Mouse (Mus musculus) testis, postnatal 10 days (tissue): ENCODE data around the gene Dpf3.

Experiments
- DNase-seq: peaks from one replicate; pipeline ENCODE4 v3.0.0; 2021; ENCODE audit warnings: low spot score

Dpf3 gene

DNA sequence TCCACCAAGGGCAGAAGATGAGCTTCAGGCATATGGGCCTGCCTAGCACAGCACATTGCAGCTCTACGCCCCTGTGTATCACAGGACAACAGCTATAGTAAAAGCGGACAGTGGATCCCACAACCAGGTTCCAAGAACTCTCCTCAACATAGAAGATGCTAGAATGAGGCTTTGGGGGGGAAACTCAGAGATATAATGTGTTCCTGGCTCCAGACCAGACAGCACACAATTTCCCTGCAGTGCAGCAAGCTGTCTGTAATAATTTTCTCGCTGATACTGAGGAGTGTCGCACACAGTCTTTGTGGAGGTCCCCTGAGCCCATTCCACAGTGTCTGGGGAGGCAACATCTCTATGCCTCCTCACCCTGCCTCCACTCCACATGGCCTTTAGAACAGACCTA, 146.6 kb downstream of the Dpf3 start:
- DNase-seq, result no peak

DNA sequence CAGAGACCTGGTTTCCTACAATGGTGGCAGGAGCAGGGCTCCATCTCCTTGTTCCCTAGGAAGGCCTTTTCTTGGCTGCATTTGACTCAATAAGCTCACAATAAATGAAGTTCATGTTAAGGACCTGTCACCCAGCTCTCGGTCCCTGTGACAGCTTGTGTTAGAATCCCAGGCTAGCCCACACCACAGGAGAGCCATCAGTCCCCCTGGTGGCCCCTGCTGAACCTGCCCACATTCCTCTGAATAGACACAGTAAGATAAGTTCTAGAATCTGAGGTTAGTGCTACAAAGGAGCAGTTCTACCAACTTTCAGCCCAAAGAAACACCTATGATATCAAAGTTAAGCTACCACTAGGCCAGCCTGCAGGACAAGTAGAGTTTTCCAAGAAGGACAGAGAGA, 149.2 kb downstream of the Dpf3 start:
- no peak for DNase-seq

DNA sequence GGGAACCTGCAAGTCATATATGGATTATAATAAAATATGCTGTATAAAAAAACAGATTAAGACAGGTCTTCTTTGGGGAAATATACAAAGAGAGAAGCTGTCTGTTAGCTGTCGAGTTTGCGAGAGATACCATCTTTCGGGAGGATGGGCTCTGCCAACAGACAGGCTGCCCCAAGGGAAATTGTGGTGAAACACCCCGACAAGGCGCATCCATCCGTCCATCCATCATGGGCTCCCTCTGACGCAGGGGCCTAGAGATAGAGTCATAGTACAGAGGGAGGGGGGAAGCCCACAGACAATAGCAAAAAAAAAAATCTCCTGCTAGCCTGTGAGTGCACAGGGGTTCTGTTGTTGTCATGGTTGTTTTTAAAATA, 149.8 kb downstream of the Dpf3 start:
- DNase-seq, result no peak

DNA sequence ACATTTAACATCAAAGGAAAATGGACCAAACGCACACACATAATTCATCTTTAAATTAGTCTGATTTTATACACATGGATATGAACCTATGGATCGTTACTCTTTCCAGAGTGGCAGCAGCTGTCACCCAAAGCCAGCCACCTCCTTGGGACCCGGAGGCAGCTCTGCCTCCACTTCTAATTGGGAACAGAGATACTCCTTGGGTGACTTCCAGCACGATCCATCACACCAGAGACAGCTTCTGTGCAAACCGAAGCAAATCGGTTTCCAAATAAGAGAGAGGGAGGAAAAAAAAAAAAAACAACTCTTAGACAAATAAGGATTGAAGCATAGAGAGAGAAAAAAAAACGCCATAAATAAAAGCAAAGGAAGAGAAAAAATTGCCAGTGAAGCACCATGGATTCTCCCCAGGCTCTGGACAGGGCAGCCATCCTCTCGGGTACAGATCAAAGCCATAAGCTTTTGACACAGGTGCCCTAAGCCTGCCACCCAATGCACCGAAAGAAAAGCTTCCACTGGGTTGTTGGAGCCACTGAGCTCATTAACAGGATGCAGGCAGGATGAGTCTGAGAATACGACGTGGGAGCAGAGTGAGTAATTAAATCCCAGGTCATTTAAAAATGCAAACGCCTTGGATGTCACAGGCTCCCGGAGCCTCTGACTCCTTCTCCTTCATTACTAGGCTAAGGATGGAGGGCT, 150.3 kb downstream of the Dpf3 start:
- DNase-seq, result no peak

DNA sequence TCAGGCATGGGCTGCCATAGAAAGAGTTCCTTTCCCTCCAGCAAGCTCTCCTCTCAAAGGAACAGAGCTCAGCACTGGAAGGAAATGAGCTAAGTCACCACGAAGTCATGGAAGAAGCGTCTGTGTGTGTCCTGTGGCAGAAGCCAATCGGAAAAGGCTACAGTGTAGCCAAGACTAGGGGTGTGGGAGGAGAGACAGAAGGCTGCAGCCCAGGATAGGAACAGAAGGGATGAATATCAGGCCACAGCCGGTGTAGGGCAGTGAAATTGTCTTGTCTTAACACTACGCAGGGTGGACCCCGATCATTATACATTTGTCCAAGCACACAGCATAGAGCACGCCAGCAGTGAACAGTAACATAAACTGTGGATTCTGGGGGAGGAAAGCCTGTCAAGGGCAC, 157.5 kb downstream of the Dpf3 start:
- peak; percentile 59 for DNase-seq

DNA sequence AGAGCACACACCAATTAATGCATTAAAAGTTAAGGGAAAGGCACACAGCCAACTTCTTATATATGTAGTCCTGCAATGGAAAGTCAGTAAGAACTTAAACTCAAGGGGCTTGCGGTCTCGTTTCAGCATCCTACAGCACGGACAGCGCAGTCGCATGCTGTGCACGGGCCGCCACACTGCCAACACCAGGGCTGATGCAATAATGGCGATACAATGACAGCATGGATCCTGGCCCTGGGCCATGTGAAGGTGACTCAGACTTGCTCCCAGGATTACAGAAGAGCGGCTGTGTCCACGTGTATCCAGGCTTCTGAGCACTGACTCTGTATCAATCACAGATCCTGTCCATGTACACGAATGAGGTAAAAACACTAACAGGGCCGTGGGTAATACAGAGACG, 158.6 kb downstream of the Dpf3 start:
- DNase-seq, result no peak

DNA sequence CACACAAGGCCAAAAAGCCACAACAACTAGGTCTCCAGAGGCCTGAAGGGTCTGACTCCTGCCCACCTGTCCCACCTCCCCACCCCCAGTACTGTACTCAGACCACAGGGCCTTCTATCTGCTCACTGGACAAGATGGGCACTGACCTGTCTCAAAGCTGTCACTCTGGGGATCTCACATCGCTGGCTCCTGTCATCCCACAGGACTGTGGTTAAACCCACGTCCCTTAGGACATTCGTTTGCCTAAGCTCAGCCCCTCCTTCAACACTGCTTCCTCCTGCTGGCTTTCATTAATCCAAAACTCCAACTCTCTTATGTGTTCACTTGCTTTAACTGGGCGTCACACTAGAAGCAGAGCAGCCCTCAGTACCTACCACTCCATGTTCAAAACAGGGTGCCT, 159.0 kb downstream of the Dpf3 start:
- DNase-seq, result no peak

DNA sequence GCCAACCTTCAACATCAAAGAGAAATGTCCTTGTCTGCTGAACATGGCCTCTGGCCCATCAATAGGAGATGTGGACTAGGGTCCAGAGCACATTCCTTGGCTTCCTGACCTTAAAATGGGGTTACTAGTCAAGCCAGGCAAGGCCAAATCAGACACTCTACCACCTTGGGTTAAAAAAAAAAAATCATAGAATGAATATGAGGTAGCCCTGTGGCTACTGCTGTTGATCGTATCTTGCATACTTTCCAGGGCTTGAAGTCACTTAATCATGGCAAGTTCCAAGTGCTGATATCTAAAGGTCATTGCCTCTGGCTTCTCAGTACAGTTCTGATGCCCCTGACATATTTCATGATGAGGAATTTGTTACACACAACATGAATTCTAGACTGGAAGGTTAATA, 160.1 kb downstream of the Dpf3 start:
- DNase-seq, result no peak

DNA sequence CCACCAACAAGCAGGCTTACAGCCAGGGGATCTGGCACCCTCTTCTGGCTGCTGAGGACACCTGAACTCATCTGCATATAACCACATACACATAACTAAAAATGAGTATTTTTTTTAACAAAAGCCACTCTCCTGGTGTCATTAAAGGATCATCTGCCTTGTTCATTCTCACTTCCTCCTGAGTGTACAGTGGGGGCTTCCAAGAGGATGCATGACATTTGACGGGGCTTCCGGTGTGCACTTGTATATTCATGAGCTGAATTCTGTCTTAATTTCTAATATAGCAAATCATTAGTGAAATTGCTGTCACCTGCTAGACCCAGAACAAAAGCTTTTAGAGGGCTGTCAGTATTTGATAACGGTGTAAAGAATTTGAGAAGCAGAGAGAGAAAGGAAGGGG, 166.8 kb downstream of the Dpf3 start:
- no peak for DNase-seq

DNA sequence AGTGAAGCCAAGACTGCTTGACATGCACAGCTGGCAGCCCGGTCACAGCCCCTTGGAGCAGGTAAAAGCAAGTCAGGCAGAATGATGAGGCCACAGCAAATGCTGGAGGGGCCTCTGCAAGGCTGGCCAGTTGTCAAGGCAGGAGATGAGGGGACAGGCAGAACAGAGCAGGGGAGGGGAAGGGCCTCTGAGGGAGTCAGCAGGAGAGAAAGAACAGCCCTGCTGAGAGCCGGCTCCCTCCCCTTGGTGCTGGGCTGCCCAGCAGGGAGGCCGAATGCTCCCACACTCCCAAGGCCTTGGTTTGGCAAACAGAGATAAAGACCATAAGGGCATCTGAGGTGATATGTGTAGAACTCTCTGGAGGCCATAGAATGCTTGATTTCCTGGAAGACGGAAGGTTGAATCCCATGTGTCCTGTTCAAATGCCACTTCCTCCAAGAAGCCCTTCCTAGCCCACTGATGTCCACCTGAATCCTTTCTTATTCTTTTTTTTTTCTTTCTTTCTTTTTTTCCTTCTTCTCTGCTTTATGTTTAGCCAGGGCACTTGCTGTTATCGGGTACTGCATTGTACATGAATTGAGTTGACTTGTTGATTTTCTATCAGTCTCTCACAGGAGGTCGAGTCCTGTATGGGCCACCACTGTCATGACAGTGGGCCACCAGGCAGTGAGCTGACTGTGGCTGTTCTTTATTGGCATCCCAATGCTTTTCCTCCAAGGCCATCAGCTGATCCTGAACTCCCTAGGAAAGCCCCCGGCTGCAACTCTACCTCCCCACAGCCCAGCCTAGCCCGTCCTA, 169.7 kb downstream of the Dpf3 start:
- DNase-seq, result peak; percentile 63

DNA sequence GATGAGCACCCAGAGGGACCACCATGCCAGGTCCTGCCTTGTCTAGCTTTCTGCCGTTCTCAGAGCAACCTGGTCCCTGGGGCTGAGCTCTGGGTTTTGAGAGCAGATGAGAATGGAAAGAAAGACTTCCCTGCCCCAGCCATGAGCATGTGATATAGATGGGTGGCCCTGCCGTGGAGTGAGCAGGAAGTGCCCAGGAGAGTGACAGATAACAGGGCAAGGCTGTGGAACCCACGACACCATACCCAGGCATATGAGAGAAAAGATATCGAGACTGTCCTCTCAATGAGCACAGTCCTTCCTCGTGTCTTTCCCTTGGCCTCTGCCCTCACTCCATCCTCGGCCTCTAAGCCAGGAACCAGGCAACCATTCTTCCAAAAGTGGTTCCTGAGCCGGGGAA, 172.8 kb downstream of the Dpf3 start:
- no peak for DNase-seq

DNA sequence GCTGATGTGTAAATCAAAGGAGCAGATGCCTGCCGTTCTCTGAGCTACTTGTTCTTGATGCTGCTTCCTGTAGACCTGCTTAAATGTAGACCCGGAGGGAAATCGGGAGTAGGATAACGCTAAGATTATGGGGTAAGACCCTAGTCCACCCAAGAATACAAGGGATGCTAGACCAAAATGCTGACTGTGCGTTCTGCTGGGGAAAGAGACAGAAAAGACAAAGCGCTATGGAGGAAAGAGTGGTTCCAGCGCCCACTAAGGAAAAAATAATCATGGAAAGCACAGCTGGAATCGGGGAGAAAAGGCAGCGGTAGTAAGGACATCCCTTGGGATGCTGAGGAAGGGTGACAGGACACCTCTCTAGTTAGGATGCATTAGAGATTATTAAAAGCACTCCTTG, 174.7 kb downstream of the Dpf3 start:
- DNase-seq, result no peak

DNA sequence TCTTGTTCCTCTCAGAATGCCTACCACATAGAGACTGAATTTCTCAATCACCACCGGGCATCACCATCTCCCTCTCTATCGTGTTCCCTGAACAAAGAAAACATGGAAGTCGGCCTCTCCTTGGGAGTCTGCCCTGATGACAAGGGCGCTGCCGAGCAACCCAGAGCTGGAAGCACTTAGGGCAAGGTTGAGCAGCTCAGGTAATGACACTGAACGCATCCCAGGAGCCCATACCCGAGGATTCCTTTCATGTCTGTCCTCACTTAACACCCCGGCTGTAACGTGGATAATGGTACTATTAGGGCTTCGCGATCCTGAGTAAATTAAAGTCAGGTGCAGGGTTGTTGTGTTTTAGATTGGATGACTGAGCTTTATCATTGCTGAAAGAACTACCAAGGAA, 176.9 kb downstream of the Dpf3 start:
- no peak for DNase-seq

DNA sequence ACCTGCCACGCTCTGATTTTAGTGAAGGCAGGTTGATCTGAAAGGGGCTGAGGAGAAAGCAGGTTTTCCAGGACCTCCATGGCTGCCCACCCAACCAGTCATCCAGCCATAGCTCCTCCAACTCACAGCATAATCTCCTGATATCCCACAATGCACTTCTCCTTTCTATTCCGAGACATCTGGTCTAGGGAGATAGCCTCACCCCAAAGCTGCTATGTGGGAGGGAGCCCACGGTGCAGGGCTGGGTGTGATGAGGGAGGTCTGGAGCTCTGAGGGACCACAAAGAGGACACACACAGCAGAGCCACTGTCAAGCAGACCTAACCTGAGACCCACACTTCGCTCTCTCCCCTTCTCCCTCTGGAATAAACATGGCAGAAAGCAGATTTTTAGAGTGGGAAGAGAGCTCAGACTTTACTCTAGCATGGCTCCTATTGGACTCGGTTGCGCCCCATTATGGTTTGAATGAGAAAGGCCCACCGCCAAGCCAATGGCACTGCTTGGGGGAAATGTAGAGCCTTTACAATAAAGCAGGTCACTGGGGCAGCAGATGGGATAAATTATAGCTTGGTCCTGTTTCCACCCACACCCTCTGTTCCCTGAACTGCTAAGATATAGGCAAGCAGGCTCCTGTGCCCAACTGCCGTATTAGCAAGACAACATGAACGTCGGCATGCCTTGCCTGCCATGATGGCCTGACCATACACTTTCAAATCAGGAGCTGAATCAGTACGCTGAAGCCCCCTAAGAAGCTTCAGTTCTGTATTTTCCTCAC, 178.3 kb downstream of the Dpf3 start:
- no peak for DNase-seq

DNA sequence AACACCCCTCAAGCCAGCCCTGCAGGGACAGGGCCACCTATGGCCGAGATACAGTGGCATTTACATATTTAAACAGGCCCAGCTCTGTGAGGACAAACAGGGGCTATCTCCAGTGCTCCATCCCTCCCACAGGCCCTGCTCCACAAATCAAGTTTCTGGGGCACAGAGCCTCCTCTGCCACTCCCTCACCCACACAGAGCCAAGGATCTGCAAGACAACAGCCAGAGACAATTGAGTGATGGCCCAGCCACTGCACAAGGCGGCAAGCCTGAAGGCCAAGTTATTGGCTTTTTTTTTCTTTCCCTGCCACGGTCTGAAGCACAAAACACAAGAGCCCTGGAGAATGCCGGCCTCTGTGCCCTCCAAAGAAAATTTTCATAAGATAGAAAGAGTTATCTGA, 178.9 kb downstream of the Dpf3 start:
- DNase-seq, result no peak

DNA sequence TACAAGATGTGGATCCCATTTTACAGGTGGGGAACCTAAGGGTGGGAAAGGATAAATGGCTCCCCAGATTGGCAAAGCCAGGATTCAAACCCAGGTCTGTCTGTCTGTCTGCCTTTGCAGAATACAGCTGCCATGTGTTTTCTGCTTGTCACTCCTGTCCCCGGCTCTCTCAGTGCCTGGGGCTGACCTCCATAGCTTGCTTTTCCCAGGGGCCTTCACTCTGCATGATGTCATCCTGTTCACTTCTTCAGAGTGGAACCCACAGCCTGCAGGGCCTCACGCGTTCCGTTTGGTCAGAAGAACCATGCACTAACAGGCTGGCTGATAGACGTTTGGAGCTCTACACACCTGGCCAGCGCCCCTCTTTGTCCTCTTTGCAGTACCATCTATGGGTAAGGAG, 184.3 kb downstream of the Dpf3 start:
- no peak for DNase-seq

DNA sequence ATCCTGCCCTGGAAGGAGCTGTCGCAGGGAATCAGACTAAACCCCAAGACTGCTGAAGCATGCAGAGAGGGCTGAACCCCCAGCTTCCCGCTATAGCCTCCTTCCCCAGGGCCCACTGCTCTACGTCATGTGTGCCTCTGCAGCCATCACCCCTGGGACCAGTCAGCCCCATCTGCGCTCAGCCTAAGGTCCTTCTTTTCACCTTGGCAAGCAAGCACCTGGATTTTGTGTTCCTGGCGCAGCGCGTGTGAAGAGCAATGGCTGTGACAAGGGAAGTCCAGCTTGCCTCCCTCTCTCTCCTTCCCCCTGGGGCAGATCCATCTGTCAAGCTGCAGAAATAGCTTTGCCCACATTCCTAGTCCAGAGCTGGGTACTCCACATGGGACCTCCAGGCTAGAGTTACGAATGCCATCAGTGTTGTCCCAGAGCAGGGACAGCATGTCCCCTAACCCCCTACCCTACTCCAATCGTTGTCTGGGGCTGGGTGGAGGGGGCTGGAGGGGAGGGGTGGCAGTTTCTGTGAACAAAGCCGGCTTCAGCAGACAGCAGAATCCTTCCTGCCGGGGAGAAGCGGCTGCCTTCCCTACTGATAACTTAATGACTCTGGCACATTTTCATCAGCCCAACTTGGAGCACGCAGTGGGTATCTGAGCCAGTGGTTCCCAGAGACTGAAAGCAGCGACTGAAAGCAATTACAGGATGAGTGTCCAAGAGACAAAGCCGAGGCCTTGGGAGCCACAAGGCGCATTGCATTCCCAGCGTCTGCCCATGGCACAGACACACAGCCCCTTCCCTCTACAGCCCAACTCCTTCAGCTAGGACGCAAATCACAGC, 185.0 kb downstream of the Dpf3 start:
- DNase-seq, result no peak

DNA sequence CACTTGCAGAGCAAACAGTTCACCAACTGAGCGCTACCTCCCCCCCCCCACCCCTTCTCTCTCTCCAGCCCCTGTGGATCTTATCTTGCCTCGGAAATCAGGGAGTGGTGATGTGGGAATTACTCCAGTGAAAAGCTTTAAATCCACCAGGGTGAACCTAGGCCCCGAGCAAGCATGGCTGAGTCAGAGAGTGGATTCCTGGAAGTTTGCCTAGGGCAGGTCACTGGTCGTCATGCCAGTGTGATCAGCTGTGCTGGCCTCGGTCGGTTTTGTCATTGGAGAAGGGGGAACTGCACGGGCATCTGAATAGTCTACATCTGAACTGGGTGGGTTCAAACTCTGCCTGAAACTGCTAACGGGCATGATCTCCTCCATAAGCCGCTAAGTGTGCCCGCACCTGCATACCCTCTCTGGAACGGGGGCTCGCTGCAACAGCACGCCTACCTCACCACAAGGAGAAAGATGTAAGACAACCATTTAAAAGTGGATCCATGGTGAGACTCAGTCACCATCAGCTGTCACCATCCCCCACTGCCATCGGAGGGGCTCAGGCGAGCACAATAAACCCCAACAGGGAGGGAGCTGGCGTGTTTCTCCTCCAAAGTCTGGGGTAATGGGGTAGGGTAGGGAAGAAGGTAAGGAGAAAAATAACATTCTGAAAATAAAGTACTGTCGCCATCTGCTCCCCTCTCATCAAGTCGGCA, 185.7 kb downstream of the Dpf3 start:
- no peak for DNase-seq

DNA sequence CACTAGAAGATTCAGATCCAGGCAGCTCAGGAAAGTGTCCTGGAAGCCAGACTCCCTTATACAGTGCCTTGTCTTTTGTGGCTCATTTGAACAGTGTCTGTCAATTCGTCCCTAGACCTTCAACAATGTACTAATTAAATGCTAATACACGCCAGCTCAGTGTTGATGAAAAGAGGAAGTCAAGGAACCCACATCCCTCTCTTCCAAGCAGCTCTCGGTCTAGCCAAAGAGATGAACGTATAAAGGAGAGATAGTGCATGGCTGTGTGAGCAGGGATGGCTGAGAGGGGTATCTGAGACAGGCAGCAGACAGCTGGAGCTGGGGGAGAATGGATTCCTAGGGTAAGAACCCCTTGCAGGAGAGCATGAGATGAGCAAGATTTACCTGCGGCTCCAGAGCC, 189.2 kb downstream of the Dpf3 start:
- no peak for DNase-seq

DNA sequence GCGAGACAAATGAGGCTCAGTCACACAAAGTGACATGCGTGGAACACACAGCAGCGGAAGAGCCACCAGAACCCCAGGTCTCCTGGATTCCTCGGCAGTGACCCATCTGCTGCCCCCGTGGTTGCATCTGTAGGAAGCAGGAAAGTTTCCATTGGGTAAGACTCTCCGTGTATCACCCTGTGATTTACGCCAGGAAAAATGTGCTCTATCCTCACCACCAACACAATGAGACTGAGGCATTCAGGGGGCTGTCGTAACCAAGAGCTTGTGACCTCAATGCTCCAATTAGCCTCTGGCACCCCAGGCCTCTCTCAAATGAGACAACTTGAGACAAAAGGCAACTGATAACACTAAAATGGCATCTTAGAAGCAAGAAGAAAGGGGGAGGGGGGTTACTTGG, 192.5 kb downstream of the Dpf3 start:
- no peak for DNase-seq

DNA sequence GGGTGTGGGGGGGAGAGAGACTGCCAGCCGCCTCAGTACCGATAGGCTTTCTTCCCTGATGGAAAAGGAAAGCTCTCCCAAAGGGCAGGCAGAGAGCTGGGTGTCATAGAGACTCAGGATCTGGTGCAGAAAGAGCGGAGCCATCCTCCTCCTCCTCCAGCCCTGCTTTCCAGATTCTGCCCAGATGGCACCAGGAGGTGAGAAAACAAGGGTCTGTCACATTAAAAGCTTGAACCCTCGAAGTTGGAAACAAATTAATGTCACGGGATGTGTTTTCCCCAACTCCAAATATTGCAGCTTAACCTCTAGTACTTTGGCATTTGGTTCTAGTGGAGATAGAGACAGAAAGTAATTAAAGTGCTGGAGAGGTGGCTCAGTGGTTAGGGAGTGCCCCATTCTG, 195.6 kb downstream of the Dpf3 start:
- DNase-seq, result no peak
